Mouse (Mus musculus) liver, embryonic 13.5 days (tissue): ENCODE data around the gene Rcc2. TPM values are rescaled to one million over a fixed set of nuclear protein-coding genes. Genes with fewer than 3 reads are reported as not detected.

ENCODE experiments used
- ATAC-seq: fragments of 200-750 bp; cut with Nextera tagmentation; 2 replicates; pipeline ENCODE4 v1.8.0; 2017; ENCODE audit warnings: low read depth, mild to moderate bottlenecking, moderate number of reproducible peaks, moderate library complexity
- DNase-seq: peaks from one replicate; pipeline ENCODE4 v3.0.0; 2022
- H3K27ac ChIP-seq: fragments of 300-500 bp; sonication (generic); 2 replicates; pipeline ENCODE4 v1.5.1; 2015; ENCODE audit warnings: moderate library complexity, mild to moderate bottlenecking, inconsistent platforms
- H3K27me3 ChIP-seq: fragments of 300-500 bp; sonication (generic); 2 replicates; pipeline ENCODE4 v1.6.1; 2015; ENCODE audit warnings: mild to moderate bottlenecking, inconsistent platforms
- H3K36me3 ChIP-seq: fragments of 300-500 bp; sonication (generic); 2 replicates; pipeline ENCODE4 v1.6.1; 2015; ENCODE audit warnings: mild to moderate bottlenecking, inconsistent platforms
- H3K4me1 ChIP-seq: fragments of 300-500 bp; sonication (generic); replicated peaks from 2 replicates; pipeline ENCODE4 v1.6.1; 2015; ENCODE audit warnings: inconsistent platforms
- H3K4me2 ChIP-seq: fragments of 300-500 bp; sonication (generic); 2 replicates; pipeline ENCODE4 v1.6.1; 2015; ENCODE audit warnings: inconsistent platforms, mild to moderate bottlenecking, moderate library complexity
- H3K4me3 ChIP-seq: fragments of 300-500 bp; sonication (generic); replicated peaks from 2 replicates; pipeline ENCODE4 v1.5.1; 2015; ENCODE audit warnings: mild to moderate bottlenecking, inconsistent platforms
- H3K9ac ChIP-seq: fragments of 300-500 bp; sonication (generic); 2 replicates; pipeline ENCODE4 v1.6.1; 2015; ENCODE audit warnings: mild to moderate bottlenecking, inconsistent platforms
- H3K9me3 ChIP-seq: fragments of 300-500 bp; sonication (generic); replicated peaks from 2 replicates; pipeline ENCODE4 v1.6.1; 2016; ENCODE audit warnings: inconsistent platforms
- WGBS: fragments of 180-500 bp; shearing (Covaris S2); methylation state at CpG from one replicate; pipeline ENCODE4 v1.1.7; 2015; ENCODE audit not compliant: insufficient replicate concordance; 5-methylcytosine and 5-hydroxymethylcytosine counted together
- polyA plus RNA-seq: library from polyadenylated mRNA; unstranded; fragments of >200 nt; fragmentation: Nextera tagmentation; extraction: Ambion mirVana; gene quantifications from 2 replicates; pipeline ENCODE4 v1.2.1, GENCODE M21; 2015

The Rcc2 gene
- polyA plus RNA-seq, 1 experiment from 2014 or later = 25.7 TPM

DNA sequence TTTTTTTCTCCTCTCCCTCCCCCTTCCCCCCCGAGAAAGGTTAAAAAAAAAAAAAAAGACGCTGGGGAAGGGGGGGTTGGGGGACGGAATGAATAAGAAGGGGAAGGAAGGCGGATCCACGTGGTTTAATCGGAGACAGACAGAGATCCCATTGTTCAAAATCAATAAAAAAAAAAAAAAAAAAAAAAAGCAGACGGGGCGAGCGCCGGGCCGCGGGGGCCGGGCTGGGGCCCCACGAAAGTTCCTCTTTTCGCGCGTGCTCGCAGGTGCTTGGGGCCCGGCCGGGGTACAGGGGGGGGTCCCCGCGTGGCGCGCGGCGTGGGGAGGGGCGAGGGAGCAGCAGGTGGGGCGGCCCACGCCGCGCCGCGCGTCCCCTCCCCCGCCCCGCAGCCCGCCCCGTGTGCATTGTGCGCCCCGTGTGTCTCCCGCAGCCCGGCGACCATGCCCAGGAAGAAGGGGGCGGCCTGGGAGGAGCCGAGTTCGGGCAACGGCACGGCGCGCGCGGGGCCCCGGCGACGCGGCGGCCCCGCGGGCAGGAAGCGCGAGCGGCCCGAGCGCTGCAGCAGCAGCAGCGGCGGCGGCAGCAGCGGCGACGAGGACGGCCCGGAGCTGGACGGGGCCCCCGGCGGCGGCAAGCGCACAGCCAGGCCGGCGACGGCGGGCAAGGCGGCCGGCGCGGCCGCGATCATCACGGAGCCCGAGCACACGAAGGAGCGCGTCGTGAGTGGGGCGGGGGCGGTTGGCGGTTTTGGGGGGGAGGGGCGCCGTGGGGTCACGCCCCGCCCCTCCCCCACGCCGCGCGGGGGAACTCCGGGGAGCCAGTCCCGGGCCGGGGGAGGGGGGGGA, 1.6 kb downstream of the Rcc2 start:
- H3K4me2 ChIP-seq = peak overlapping the region; percentile 96
- 0% methylated on average over 63 of the region's 107 CpGs for WGBS
- H3K4me1 ChIP-seq = peaks cover 76% of the 10 kb centered on the region
- peak overlapping the region; percentile 97 for H3K27ac ChIP-seq
- H3K36me3 ChIP-seq = peaks cover 33% of the 10 kb centered on the region
- H3K9me3 ChIP-seq = no peaks in the 10 kb centered on the region
- peak overlapping the region; percentile 95 for H3K4me3 ChIP-seq
- no peaks in the 10 kb centered on the region for H3K27me3 ChIP-seq
- DNase-seq (no peak), ATAC-seq (peak; percentile 15)
- H3K9ac ChIP-seq = peak overlapping the region; percentile 98

DNA sequence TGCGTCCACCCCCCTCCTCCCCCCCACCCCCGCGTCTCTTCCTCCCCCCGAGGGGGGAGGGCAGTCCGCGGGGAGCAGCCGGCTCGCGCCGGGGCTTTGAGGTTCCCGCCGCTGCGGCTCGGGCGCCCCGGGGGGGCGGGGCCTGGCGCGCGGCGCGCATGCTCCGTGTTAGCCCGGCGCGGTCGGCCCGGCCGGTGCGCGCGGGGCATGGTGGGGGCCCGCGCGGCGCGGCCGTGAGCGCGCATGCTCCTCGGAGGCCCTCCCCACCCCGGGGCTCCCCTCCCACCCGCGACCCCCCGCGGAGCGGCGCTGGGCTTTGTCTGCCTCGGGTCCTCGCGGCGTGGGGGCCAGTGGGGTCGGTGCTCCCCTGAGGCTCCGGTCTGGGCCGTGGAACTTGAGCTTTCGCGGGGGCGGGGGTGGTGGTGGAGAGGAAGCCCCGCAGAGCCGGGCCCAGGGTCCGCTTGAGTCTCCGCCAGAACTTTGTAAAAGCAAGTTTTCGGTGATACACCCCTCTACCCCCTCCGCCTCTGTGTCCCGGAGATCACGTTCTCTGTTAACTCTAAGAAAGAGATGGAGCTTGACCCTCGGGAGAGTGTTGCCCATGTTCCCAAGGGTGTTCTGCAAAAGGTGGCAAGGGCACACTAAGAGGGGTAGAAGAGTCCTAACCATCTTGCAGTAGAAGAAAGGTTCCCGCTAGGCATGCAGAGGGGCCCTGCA, 2.4 kb downstream of the Rcc2 start:
- H3K9me3 ChIP-seq = no peaks in the 10 kb centered on the region
- ATAC-seq = peak; percentile 78
- under 1% methylated on average over 47 of the region's 68 CpGs for WGBS
- peak overlapping the region; percentile 96 for H3K4me2 ChIP-seq
- H3K4me3 ChIP-seq = peak overlapping the region; percentile 95
- peak overlapping the region; percentile 97 for H3K27ac ChIP-seq
- peak; percentile 79 for DNase-seq
- peak overlapping the region; percentile 98 for H3K9ac ChIP-seq
- H3K36me3 ChIP-seq = peaks cover 41% of the 10 kb centered on the region
- H3K4me1 ChIP-seq = peaks cover 81% of the 10 kb centered on the region
- no peaks in the 10 kb centered on the region for H3K27me3 ChIP-seq

DNA sequence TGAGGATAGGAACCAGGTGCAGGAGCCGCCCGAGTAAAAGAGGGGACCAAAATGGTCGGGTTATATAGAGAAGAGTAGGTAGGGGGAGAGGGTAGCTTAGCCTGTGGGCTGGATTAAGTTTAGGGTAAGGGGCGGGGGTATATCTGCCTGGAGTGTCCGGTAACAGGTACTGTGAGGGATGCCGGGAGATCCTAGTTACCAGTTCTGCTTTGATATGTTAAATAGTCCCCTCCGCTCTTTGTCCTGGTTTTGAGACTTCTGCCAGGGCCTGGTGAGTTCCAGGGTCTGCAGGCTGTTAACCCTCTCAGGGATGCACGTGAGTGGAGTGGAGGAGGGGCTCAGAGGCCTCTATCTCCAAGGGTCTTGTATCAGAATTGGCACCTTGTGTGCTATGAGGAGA, 3.3 kb downstream of the Rcc2 start:
- Histone ChIP-seq H3K9me3 (no peaks in the 10 kb centered on the region), H3K4me1 (peaks cover 81% of the 10 kb centered on the region), H3K36me3 (peaks cover 50% of the 10 kb centered on the region), H3K9ac (peak overlapping the region; percentile 98), H3K27me3 (no peaks in the 10 kb centered on the region), H3K4me3 (peak overlapping the region; percentile 95), H3K27ac (peak overlapping the region; percentile 97), H3K4me2 (peak overlapping the region; percentile 96)
- 26% methylated on average over 8 of the region's 8 CpGs for WGBS
- DNase-seq (no peak), ATAC-seq (no peak)

DNA sequence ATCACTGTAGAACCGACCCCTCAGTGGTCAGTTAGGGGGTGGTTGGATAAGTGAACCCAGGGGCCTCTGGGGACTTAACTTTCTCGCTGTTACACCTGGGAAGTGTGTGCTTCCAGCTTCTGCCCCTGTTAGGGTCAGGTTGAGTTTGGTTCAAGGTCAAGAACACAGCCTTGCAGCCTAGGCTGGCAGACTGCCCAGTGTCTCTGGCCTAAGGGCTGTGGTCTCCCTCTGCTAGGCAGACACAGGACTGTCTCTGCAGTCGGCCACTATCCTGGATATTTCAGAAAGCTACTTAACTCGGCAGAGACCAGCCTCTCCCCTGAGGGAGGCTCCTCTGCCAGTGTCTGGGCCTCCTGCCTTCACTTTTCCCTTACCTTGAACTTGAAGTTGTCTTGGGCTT, 3.8 kb downstream of the Rcc2 start:
- H3K4me1 ChIP-seq = peaks cover 81% of the 10 kb centered on the region

DNA sequence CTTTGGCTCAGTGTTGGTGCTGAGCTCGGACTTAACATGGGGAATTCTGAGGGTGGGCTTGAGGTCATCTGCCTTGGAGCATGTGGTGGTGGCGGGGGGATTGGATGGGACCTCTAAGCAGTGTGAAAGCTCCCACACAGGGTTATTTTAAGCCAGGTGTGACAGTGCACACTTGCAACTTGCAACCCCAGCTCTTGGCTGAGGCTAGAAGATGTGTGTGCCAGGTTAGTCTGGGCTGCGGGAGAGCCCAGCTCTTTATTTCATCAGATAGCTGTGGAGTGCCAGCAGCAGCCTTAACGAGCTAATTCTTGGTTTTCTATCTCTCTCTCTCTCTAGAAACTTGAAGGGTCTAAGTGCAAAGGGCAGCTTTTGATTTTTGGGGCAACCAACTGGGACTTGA, 7.3 kb downstream of the Rcc2 start:
- H3K9ac ChIP-seq = peak overlapping the region; percentile 41
- H3K4me1 ChIP-seq = peaks cover 71% of the 10 kb centered on the region
- no peak for DNase-seq
- H3K4me3 ChIP-seq = no peak overlapping the region
- no peaks in the 10 kb centered on the region for H3K27me3 ChIP-seq
- H3K36me3 ChIP-seq = peaks cover 90% of the 10 kb centered on the region
- no peak overlapping the region for H3K27ac ChIP-seq
- no peaks in the 10 kb centered on the region for H3K9me3 ChIP-seq
- no peak for ATAC-seq
- H3K4me2 ChIP-seq = no peak overlapping the region
- WGBS = 79% methylated on average over 4 of the region's 4 CpGs

More for the DNA sequence above, 3.8 kb downstream of the Rcc2 start:
- Histone ChIP-seq H3K4me3 (peak overlapping the region; percentile 95), H3K36me3 (peaks cover 55% of the 10 kb centered on the region), H3K4me2 (peak overlapping the region; percentile 96), H3K27ac (peak overlapping the region; percentile 97), H3K9me3 (no peaks in the 10 kb centered on the region), H3K9ac (peak overlapping the region; percentile 98), H3K27me3 (no peaks in the 10 kb centered on the region)
- 45% methylated on average over 4 of the region's 4 CpGs for WGBS
- no peak for DNase-seq
- no peak for ATAC-seq

DNA sequence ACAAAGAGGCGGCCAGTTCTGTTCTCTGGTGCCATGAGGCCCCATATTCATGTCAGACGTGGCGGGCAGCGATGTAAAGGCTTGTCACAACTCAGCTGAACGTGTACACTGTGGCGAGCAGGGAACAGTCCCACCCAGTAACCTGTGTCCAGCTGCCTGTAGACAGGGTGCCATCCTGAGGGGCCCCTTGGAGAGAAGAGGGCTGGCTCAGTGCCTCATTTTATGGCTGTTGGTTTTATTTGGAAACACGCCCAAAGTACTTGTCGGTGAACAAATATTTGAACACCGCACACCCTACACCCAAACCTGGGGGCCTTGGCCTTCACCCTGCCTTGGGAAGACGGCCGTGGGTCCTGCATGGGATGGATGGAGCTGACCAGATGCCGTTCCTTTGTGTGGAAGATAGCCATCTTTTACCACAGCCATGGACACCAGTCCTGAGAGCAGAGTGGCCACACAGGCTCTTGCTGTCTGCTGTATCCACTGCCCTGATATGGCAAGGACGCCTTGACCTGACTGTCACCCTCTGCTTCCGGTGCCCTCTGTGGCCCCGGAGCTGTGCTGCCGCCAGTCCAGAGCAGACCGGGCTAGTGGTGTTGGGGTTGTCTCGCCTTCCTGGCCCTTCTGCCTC, 8.1 kb downstream of the Rcc2 start:
- 0 out of 2 replicates have a peak overlapping the region, but pooled peaks have one; percentile 3 for H3K27ac ChIP-seq
- WGBS = 74% methylated on average over 18 of the region's 18 CpGs
- H3K4me2 ChIP-seq = no peak overlapping the region
- ATAC-seq (no peak), DNase-seq (no peak)
- no peaks in the 10 kb centered on the region for H3K9me3 ChIP-seq
- no peak overlapping the region for H3K9ac ChIP-seq
- no peak overlapping the region for H3K4me3 ChIP-seq
- peaks cover 98% of the 10 kb centered on the region for H3K36me3 ChIP-seq
- peaks cover 74% of the 10 kb centered on the region for H3K4me1 ChIP-seq
- no peaks in the 10 kb centered on the region for H3K27me3 ChIP-seq

DNA sequence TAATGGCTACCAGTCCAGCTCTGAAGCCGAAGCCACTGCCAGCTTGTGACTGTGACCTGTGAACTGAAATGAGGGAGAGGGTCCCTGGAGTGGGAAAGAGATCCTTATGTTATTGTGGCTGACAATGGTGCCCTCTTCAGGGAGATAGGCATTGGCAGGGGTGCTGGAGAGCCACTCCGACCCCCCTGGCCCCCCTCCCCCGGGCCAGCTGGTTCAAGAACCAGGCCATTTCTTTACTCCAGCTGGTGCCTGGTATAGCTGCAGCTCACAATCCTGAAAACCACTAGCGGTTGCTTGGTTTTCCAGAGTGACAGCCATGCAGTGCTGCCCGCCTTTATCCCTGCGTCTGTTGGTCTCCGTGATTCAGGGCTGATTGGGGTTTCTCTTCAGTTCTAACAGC, 8.8 kb downstream of the Rcc2 start:
- Histone ChIP-seq H3K9ac (no peak overlapping the region), H3K9me3 (no peaks in the 10 kb centered on the region), H3K4me3 (no peak overlapping the region), H3K36me3 (peaks cover 100% of the 10 kb centered on the region), H3K27ac (no peak overlapping the region), H3K27me3 (no peaks in the 10 kb centered on the region), H3K4me2 (no peak overlapping the region), H3K4me1 (peaks cover 73% of the 10 kb centered on the region)
- DNase-seq (no peak), ATAC-seq (no peak)
- 88% methylated on average over 7 of the region's 7 CpGs for WGBS

DNA sequence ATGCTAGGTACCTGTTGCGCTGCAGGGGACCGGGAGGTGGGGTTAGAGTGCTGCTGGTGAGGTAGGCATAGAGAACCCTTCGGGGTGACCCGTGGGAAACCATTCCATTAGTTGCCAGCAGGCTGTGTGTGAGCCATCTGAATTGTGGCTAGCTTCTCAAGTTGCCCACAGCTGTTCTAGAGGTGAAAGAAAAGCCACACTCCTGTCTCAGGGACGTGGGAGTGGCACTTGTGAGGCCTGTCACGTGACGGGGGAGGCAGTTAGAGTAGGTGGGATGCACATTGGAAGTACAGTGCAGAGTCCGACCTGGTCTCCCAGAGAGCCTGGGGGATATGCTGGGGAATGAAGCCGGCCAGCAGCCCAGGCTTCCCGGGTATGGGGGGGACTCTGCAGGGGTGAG, 9.3 kb downstream of the Rcc2 start:
- Histone ChIP-seq H3K4me1 (peaks cover 72% of the 10 kb centered on the region), H3K36me3 (peaks cover 100% of the 10 kb centered on the region), H3K4me3 (no peak overlapping the region), H3K9me3 (no peaks in the 10 kb centered on the region), H3K9ac (no peak overlapping the region), H3K27me3 (no peaks in the 10 kb centered on the region), H3K4me2 (no peak overlapping the region), H3K27ac (no peak overlapping the region)
- DNase-seq (no peak), ATAC-seq (no peak)
- 82% methylated on average over 10 of the region's 10 CpGs for WGBS

DNA sequence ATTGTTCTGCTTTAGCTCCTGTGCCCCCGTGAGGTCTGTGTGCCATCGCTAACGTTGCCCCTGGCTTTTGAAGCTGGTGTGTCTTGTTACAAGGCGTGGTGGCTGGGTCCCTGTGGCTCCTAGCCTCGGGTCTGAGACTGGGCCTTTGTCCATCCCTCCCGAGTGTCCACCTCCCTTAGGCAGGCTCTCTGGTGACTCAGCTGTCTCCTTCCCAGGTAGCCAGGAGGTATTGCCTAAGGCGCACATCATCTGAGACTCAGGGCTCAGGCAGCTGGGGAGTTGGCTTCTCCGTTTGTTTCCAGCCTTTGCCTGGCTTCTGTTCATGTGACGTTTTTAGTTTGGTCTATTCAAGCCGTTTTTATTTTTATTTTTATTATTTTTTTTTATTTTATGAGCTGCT, 10.4 kb downstream of the Rcc2 start:
- H3K27me3 ChIP-seq = no peaks in the 10 kb centered on the region
- DNase-seq = no peak
- H3K9me3 ChIP-seq = no peaks in the 10 kb centered on the region
- no peak overlapping the region for H3K4me2 ChIP-seq
- WGBS = 80% methylated on average over 10 of the region's 10 CpGs
- no peak for ATAC-seq
- H3K27ac ChIP-seq = no peak overlapping the region
- peaks cover 61% of the 10 kb centered on the region for H3K4me1 ChIP-seq
- H3K9ac ChIP-seq = no peak overlapping the region
- peaks cover 99% of the 10 kb centered on the region for H3K36me3 ChIP-seq
- H3K4me3 ChIP-seq = no peak overlapping the region

DNA sequence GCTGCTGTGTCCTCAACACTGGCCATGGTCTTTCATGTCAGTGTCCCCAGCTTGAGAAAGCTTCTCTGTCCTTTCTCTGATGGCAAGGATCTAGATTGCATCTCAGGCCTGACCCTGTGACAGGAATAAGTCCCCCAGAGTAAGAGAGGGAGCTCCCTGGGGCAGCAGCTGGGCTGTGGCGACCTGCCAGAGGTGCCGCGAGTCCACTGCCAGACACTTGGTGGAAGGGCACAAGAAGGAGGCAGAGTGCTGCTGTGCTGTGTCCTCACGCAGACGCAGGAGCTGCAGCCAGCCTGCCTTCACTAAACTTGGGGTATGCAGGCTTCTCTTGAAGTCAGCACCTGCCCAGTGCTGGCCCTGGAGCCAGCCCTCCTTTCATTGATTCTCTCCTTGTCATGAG, 11.0 kb downstream of the Rcc2 start:
- no peak overlapping the region for H3K4me2 ChIP-seq
- H3K9ac ChIP-seq = no peak overlapping the region
- peaks cover 99% of the 10 kb centered on the region for H3K36me3 ChIP-seq
- no peaks in the 10 kb centered on the region for H3K9me3 ChIP-seq
- H3K27ac ChIP-seq = no peak overlapping the region
- WGBS = 77% methylated on average over 5 of the region's 5 CpGs
- DNase-seq (no peak), ATAC-seq (no peak)
- peaks cover 55% of the 10 kb centered on the region for H3K4me1 ChIP-seq
- H3K27me3 ChIP-seq = no peaks in the 10 kb centered on the region
- no peak overlapping the region for H3K4me3 ChIP-seq
